Mouse (Mus musculus): ENCODE measurements around the gene Zswim8. TPM values are rescaled to one million over a fixed set of nuclear protein-coding genes. Genes with fewer than 3 reads are reported as not detected.

Zswim8 gene
- total and polyA plus RNA-seq, 3 experiments = 16.5 to 35.5 TPM; not detected in 1

DNA sequence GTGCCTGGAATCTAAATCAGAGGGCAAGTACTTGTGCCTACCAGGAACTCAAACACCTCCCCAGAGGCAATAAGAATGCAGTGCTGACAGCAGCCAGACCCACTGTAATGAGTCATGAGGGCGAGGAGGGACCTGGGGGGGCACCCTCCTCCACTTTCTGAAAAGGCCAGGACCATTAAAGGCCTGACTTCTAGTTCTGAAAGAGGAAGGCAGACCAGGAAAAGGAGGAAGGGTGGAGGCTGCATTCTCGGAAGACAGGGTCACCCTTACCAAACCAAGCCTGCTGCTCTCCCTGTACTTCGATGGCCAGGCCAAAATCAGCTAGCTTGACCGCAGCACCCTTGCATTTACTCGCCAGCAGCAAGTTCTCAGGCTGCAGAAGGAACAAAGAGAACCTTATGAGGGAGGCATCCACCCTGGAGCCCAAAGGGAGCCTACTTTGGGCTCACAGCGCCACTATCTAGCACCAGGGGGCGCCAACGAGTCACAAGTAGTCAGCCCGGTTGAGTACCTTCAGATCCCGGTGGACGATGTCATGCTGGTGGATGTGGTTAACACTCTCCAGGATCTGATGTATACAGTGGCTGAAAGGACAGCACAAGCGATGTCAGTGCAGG lies 58.4 kb downstream of the Zswim8 start:
- no peaks in the 10 kb centered on the region for H3K79me2 ChIP-seq (ENCODE audit: control insufficient read depth, insufficient read depth, low read length, poor library complexity)
- TF ChIP-seq SMC3 (IDR thresholded peaks at IDR 0.05; ENCODE audit: low read depth, low read length) (peak; percentile 86), MAFK (IDR thresholded peaks at IDR 0.05; ENCODE audit: borderline replicate concordance, low read depth, low read length) (no peak), CTCF (IDR thresholded peaks at IDR 0.05 in 2 of 3, conservative IDR thresholded peaks at IDR 0.05 in 1 of 3; ENCODE audit: control insufficient read depth in 1 of 3, insufficient read depth in 1 of 3, low read depth in 2 of 3, low read length in 3 of 3, poor library complexity in 1 of 3, severe bottlenecking in 1 of 3) (peak; percentile 87 to 93 (median 90)), BHLHE40 (IDR thresholded peaks at IDR 0.05; ENCODE audit: borderline replicate concordance, low read depth, low read length) (0 out of 2 replicates have a peak, but pooled peaks have one; percentile 31), RAD21 (IDR thresholded peaks at IDR 0.05; ENCODE audit: low read depth, low read length) (peak; percentile 61), USF1 (IDR thresholded peaks at IDR 0.05; ENCODE audit: low read depth, low read length) (no peak), TBP (IDR thresholded peaks at IDR 0.05; ENCODE audit: low read depth, low read length) (0 out of 2 replicates have a peak, but pooled peaks have one; percentile 19), TAL1 (IDR thresholded peaks at IDR 0.05; ENCODE audit: low read length) (no peak), GATA1 (IDR thresholded peaks at IDR 0.05; ENCODE audit: low read depth, low read length) (no peak), MAX (IDR thresholded peaks at IDR 0.05; ENCODE audit: low read length) (no peak), POLR2A (IDR thresholded peaks at IDR 0.05; ENCODE audit: control insufficient read depth in 1 of 2, insufficient read depth in 1 of 2, low read depth in 1 of 2, low read length in 2 of 2, poor library complexity in 1 of 2) (no peak), ZC3H11A (IDR thresholded peaks at IDR 0.05; ENCODE audit: low read depth, low read length) (peak; percentile 55; the same call in 1 of the 2 replicates), POLR2AphosphoS2 (IDR thresholded peaks at IDR 0.05; ENCODE audit: low read length) (no peak)
- no peaks in the 10 kb centered on the region for H3K9me3 ChIP-seq (replicated peaks; ENCODE audit: insufficient read depth, low read length)
- H3K9ac ChIP-seq (ENCODE audit: control insufficient read depth, low read depth, low read length, poor library complexity, severe bottlenecking) = no peak overlapping the region
- H3K4me1 ChIP-seq (ENCODE audit: control insufficient read depth in 1 of 2, insufficient read depth in 2 of 2, low read length in 2 of 2) = no peaks in the 10 kb centered on the region
- peak; percentile 77 for DNase-seq (ENCODE audit: low read depth, low spot score)
- peaks cover 0 to 4% of the 10 kb centered on the region in 2 experiments; a peak in 2 of 4 replicates for H3K36me3 ChIP-seq (ENCODE audit: control insufficient read depth in 1 of 2, insufficient read depth in 2 of 2, low read length in 2 of 2)
- no peak overlapping the region for H3K4me3 ChIP-seq (ENCODE audit: control insufficient read depth in 1 of 2, insufficient read depth in 1 of 2, low read depth in 2 of 2, low read length in 2 of 2)
- H3K27ac ChIP-seq (ENCODE audit: control insufficient read depth, low read depth, low read length) = no peak overlapping the region
- H3K27me3 ChIP-seq (ENCODE audit: control insufficient read depth in 1 of 2, insufficient read depth in 2 of 2, low read length in 2 of 2) = no peaks in the 10 kb centered on the region

DNA sequence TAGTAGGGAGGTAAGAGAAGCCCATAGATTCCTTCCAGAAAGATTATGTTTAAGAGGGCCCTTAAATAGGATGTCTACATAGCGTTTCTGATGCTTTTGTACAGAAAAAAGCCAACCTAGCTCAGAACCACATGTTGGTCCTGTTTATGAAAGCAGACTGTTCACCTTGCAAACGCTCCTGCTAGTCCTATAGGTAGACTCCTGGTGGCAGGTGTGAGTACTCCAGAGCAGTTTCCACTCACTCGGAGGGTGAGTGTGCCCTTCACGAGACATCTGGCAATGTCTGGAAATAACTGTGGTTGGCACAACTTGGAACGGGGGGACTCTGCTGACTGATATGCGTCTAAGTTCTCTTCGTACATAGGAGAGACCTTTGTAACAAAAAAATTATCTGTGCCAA lies 60.6 kb downstream of the Zswim8 start:
- Histone ChIP-seq H3K27ac (ENCODE audit: control insufficient read depth, low read depth, low read length) (no peak overlapping the region), H3K9me3 (replicated peaks; ENCODE audit: insufficient read depth, low read length) (no peaks in the 10 kb centered on the region), H3K4me1 (ENCODE audit: control insufficient read depth in 1 of 2, insufficient read depth in 2 of 2, low read length in 2 of 2) (no peaks in the 10 kb centered on the region), H3K79me2 (ENCODE audit: control insufficient read depth, insufficient read depth, low read length, poor library complexity) (no peaks in the 10 kb centered on the region), H3K4me3 (ENCODE audit: control insufficient read depth in 1 of 2, insufficient read depth in 1 of 2, low read depth in 2 of 2, low read length in 2 of 2) (no peak overlapping the region), H3K27me3 (ENCODE audit: control insufficient read depth in 1 of 2, insufficient read depth in 2 of 2, low read length in 2 of 2) (no peaks in the 10 kb centered on the region), H3K36me3 (ENCODE audit: control insufficient read depth in 1 of 2, insufficient read depth in 2 of 2, low read length in 2 of 2) (peaks cover 0 to 4% of the 10 kb centered on the region in 2 experiments; a peak in 2 of 4 replicates), H3K9ac (ENCODE audit: control insufficient read depth, low read depth, low read length, poor library complexity, severe bottlenecking) (no peak overlapping the region)
- DNase-seq (ENCODE audit: low read depth, low spot score) = no peak
- TF ChIP-seq GABPA (IDR thresholded peaks at IDR 0.05; ENCODE audit: low read depth, low read length) = no peak
- TF ChIP-seq POLR2A (IDR thresholded peaks at IDR 0.05; ENCODE audit: control insufficient read depth in 1 of 2, insufficient read depth in 1 of 2, low read depth in 1 of 2, low read length in 2 of 2, poor library complexity in 1 of 2) = no peak
- TF ChIP-seq JUND (IDR thresholded peaks at IDR 0.05; ENCODE audit: low read depth, low read length) = no peak
- no peak for TF ChIP-seq ELF1 (IDR thresholded peaks at IDR 0.05; ENCODE audit: low read depth, low read length)
- no peak for TF ChIP-seq RCOR1 (IDR thresholded peaks at IDR 0.05; ENCODE audit: low read depth, low read length)
- TF ChIP-seq ZMIZ1 (IDR thresholded peaks at IDR 0.05; ENCODE audit: low read depth, low read length) = no peak
- no peak for TF ChIP-seq POLR2AphosphoS2 (IDR thresholded peaks at IDR 0.05; ENCODE audit: low read length)
- TF ChIP-seq TAL1 (IDR thresholded peaks at IDR 0.05; ENCODE audit: low read length) = no peak
- no peak for TF ChIP-seq HCFC1 (IDR thresholded peaks at IDR 0.05; ENCODE audit: low read depth, low read length)
- no peak for TF ChIP-seq CTCF (IDR thresholded peaks at IDR 0.05 in 2 of 3, conservative IDR thresholded peaks at IDR 0.05 in 1 of 3; ENCODE audit: control insufficient read depth in 1 of 3, insufficient read depth in 1 of 3, low read depth in 2 of 3, low read length in 3 of 3, poor library complexity in 1 of 3, severe bottlenecking in 1 of 3)
- no peak for TF ChIP-seq MXI1 (IDR thresholded peaks at IDR 0.05; ENCODE audit: low read depth, low read length)
- TF ChIP-seq ZKSCAN1 (IDR thresholded peaks at IDR 0.05; ENCODE audit: low read depth, low read length) = no peak
- TF ChIP-seq USF2 (IDR thresholded peaks at IDR 0.05; ENCODE audit: borderline replicate concordance in 1 of 2, insufficient read depth in 1 of 2, low read depth in 1 of 2, low read length in 2 of 2) = no peak
- TF ChIP-seq SIN3A (IDR thresholded peaks at IDR 0.05; ENCODE audit: low read length) = no peak
- TF ChIP-seq ETS1 (IDR thresholded peaks at IDR 0.05; ENCODE audit: low read depth, low read length) = no peak
- TF ChIP-seq RAD21 (IDR thresholded peaks at IDR 0.05; ENCODE audit: low read depth, low read length) = no peak

All from MEL (cell line).